Mouse (Mus musculus): ENCODE results near the gene Gm49380. TPM values are rescaled to one million over a fixed set of nuclear protein-coding genes. Genes with fewer than 3 reads are reported as not detected.

Gm49380 gene
- total RNA-seq, 1 experiment from 2014 or later, result not detected

- ATAC-seq (replicated peaks; ENCODE audit: low read depth, poor library complexity, severe bottlenecking), result peak; percentile 85
Measured at GRCm38 (mm10) chr9:44031079-44031478, 82.2 kb downstream of the Gm49380 start.

GRCm38 (mm10) chr9:44030646-44031045 is 82.7 kb downstream of the Gm49380 start:
- ATAC-seq (replicated peaks; ENCODE audit: low read depth, poor library complexity, severe bottlenecking), result no peak

- no peak for ATAC-seq (replicated peaks; ENCODE audit: low read depth, poor library complexity, severe bottlenecking)
Measured at GRCm38 (mm10) chr9:44029580-44030236, 83.6 kb downstream of the Gm49380 start.

- ATAC-seq (replicated peaks; ENCODE audit: low read depth, poor library complexity, severe bottlenecking), result no peak
Measured at GRCm38 (mm10) chr9:44024096-44024495, 89.2 kb downstream of the Gm49380 start.

GRCm38 (mm10) chr9:44022100-44022847 is 91.0 kb downstream of the Gm49380 start:
- no peak for ATAC-seq (replicated peaks; ENCODE audit: low read depth, poor library complexity, severe bottlenecking)

GRCm38 (mm10) chr9:44020001-44020400 is 93.3 kb downstream of the Gm49380 start:
- ATAC-seq (replicated peaks; ENCODE audit: low read depth, poor library complexity, severe bottlenecking), result no peak

GRCm38 (mm10) chr9:44017846-44018245 is 95.5 kb downstream of the Gm49380 start:
- ATAC-seq (replicated peaks; ENCODE audit: low read depth, poor library complexity, severe bottlenecking), result no peak

Other genes with a start within 250 kb of the Gm49380 start
- 0.78 and 4.3 TPM in 2 replicates for gene Thy1, start 70.1 kb downstream of the Gm49380 start, total RNA-seq (2017)
- gene Usp2, start 46.5 kb downstream of the Gm49380 start, total RNA-seq (2017), result 3.8 and 5.0 TPM in 2 replicates
- not detected in 2 replicates for gene Mfrp, start 11.8 kb downstream of the Gm49380 start, total RNA-seq (2017)
- not detected in 2 replicates for gene C1qtnf5, start 6.3 kb downstream of the Gm49380 start, total RNA-seq (2017)
- gene Rnf26, start within 50 bp of the Gm49380 start, total RNA-seq (2017), result 19.3 and 21.8 TPM in 2 replicates
- 0.15 and 2.6 TPM in 2 replicates for gene Mcam, start 21.0 kb upstream of the Gm49380 start, total RNA-seq (2017)
- gene Cbl, start 120.5 kb upstream of the Gm49380 start, total RNA-seq (2017), result 27.7 and 32.7 TPM in 2 replicates
- gene Ccdc153, start 127.2 kb upstream of the Gm49380 start, total RNA-seq (2017), result not detected in 2 replicates
- gene Pdzd3, start 138.0 kb upstream of the Gm49380 start, total RNA-seq (2017), result 0.58 TPM in 1 of 2 replicates, not detected in the other
- gene Nlrx1, start 155.1 kb upstream of the Gm49380 start, total RNA-seq (2017), result 1.6 and 3.4 TPM in 2 replicates
- gene Abcg4, start 175.1 kb upstream of the Gm49380 start, total RNA-seq (2017), result 4.2 and 4.8 TPM in 2 replicates
- 10.6 and 12.1 TPM in 2 replicates for gene Hinfp, start 192.2 kb upstream of the Gm49380 start, total RNA-seq (2017)
- gene C2cd2l, start 206.8 kb upstream of the Gm49380 start, total RNA-seq (2017), result 2.1 and 4.4 TPM in 2 replicates
- 10.6 and 14.2 TPM in 2 replicates for gene Dpagt1, start 212.5 kb upstream of the Gm49380 start, total RNA-seq (2017)
- 286 and 311 TPM in 2 replicates for gene H2afx, start 221.2 kb upstream of the Gm49380 start, total RNA-seq (2017)
- 71.4 and 73.7 TPM in 2 replicates for gene Hmbs, start 230.7 kb upstream of the Gm49380 start, total RNA-seq (2017)
- 16.9 and 18.6 TPM in 2 replicates for gene Vps11, start 248.2 kb upstream of the Gm49380 start, total RNA-seq (2017)